Mouse (Mus musculus) bone marrow, adult 2 months (tissue): ENCODE measurements around the gene Gm11077.

ENCODE experiments used
- CTCF ChIP-seq: fragments of 200-500 bp; IDR thresholded peaks from 2 replicates; pipeline ENCODE4 v1.5.1; 2011; ENCODE audit warnings: low read length, control low read depth; ENCODE audit not compliant: control insufficient read depth, insufficient read depth
- POLR2A ChIP-seq: fragments of 200-500 bp; IDR thresholded peaks from 2 replicates; pipeline ENCODE4 v1.6.1; 2011; ENCODE audit warnings: low read depth, mild to moderate bottlenecking, control low read depth, low read length, borderline replicate concordance; ENCODE audit not compliant: control insufficient read depth

- TF ChIP-seq CTCF (peak; percentile 64), POLR2A (no peak)
These were observed 16.3 kb upstream of the Gm11077 start for GRCm38 (mm10) chr6:140712754-140713153.
